Mouse (Mus musculus): ENCODE results near the gene Lrmda.

GRCm38 (mm10) chr14:22630361-22630867, 610.9 kb downstream of the Lrmda start:
- no peak for TF ChIP-seq POLR2A (IDR thresholded peaks at IDR 0.05; ENCODE audit: extremely low read depth, insufficient read depth, low read length)
- TF ChIP-seq CTCF (IDR thresholded peaks at IDR 0.05; ENCODE audit: extremely low read depth, insufficient read depth, low read length), result no peak
